Mouse (Mus musculus) hindbrain, postnatal 0 days (tissue): ENCODE data around the gene Ptbp1. TPM values are rescaled to one million over a fixed set of nuclear protein-coding genes. Genes with fewer than 3 reads are reported as not detected.
A peak's percentile ranks its signal among the peaks of the same experiment; 100 is the strongest.

ENCODE experiments used
- ATAC-seq: fragments of 200-750 bp; cut with Nextera tagmentation; 2 replicates; pipeline ENCODE4 v1.8.0; 2017; ENCODE audit warnings: mild to moderate bottlenecking, moderate TSS enrichment, moderate library complexity
- DNase-seq: peaks from one replicate; pipeline ENCODE4 v3.0.0-alpha.2; 2015; ENCODE audit warnings: low spot score
- H3K27ac ChIP-seq: fragments of 300-500 bp; sonication (generic); 2 replicates; pipeline ENCODE4 v1.5.1; 2014; ENCODE audit warnings: mild to moderate bottlenecking
- H3K27me3 ChIP-seq: fragments of 300-500 bp; sonication (generic); 2 replicates; pipeline ENCODE4 v1.6.1; 2014; ENCODE audit warnings: low read length, mixed read lengths; ENCODE audit not compliant: insufficient read depth
- H3K36me3 ChIP-seq: fragments of 300-500 bp; sonication (generic); 2 replicates; pipeline ENCODE4 v1.6.1; 2014; ENCODE audit warnings: low read length, mixed read lengths; ENCODE audit not compliant: insufficient read depth
- H3K4me1 ChIP-seq: fragments of 300-500 bp; sonication (generic); 2 replicates; pipeline ENCODE4 v1.6.1; 2014; ENCODE audit warnings: antibody characterized with exemption, low read length, mixed read lengths; ENCODE audit not compliant: insufficient read depth
- H3K4me2 ChIP-seq: fragments of 300-500 bp; sonication (generic); 2 replicates; pipeline ENCODE4 v1.6.1; 2014; ENCODE audit warnings: low read depth, mild to moderate bottlenecking, low read length, moderate library complexity, mixed read lengths
- H3K4me3 ChIP-seq: fragments of 300-500 bp; sonication (generic); 2 replicates; pipeline ENCODE4 v1.5.1; 2014; ENCODE audit warnings: low read length
- H3K9ac ChIP-seq: fragments of 300-500 bp; sonication (generic); replicated peaks from 2 replicates; pipeline ENCODE4 v1.6.1; 2014; ENCODE audit warnings: mild to moderate bottlenecking, low read length, moderate library complexity, mixed read lengths
- H3K9me3 ChIP-seq: fragments of 300-500 bp; sonication (generic); 2 replicates; pipeline ENCODE4 v1.6.1; 2016; ENCODE audit warnings: low read length, mixed read lengths
- CTCF ChIP-seq: IDR thresholded peaks from 2 replicates; pipeline ENCODE4 v1.5.1; 2016; ENCODE audit warnings: antibody characterized with exemption, control low read depth, low read depth
- WGBS: fragments of 180-500 bp; shearing (Covaris S2); extraction: QIAGEN DNeasy Blood & Tissue Kit; methylation state at CpG from one replicate; pipeline ENCODE4 v1.1.7; 2014; 5-methylcytosine and 5-hydroxymethylcytosine counted together
- polyA plus RNA-seq: library from polyadenylated mRNA; unstranded; fragments of >200 nt; fragmentation: Nextera tagmentation; extraction: Ambion mirVana; gene quantifications from 2 replicates; pipeline ENCODE4 v1.2.1, GENCODE M21; 2015
- total RNA-seq: library from RNA; depleted of rRNA; stranded (reverse); fragments of >200 nt; gene quantifications from 2 replicates; pipeline ENCODE4 v1.2.3, GENCODE M21; 2014

The Ptbp1 gene
- total and polyA plus RNA-seq, 2 experiments from 2014 or later, result 65.5 to 173 TPM

- no peak for ATAC-seq
These were observed 12.4 kb downstream of the Ptbp1 start for GRCm38 (mm10) chr10:79866601-79867000.

GRCm38 (mm10) chr10:79871845-79872244 lies 17.6 kb downstream of the Ptbp1 start:
- Histone ChIP-seq H3K27me3 (no peaks in the 10 kb centered on the region), H3K9ac (no peak overlapping the region), H3K4me3 (no peak overlapping the region; the same call in 1 of the 2 replicates), H3K4me2 (peak overlapping the region; percentile 85), H3K36me3 (0 out of 2 replicates have a peak, but pooled peaks cover 4% of the 10 kb centered on the region), H3K27ac (no peak overlapping the region), H3K4me1 (peaks cover 6% of the 10 kb centered on the region; the same call in 1 of the 2 replicates), H3K9me3 (no peaks in the 10 kb centered on the region)
- DNase-seq, result no peak
- no peak for ATAC-seq
- WGBS, result 75% methylated on average over 8 of the region's 8 CpGs
- TF ChIP-seq CTCF, result no peak

More at GRCm38 (mm10) chr10:79866601-79867000, 12.4 kb downstream of the Ptbp1 start:
- Histone ChIP-seq H3K4me1 (no peaks in the 10 kb centered on the region), H3K9me3 (no peaks in the 10 kb centered on the region), H3K27ac (no peak overlapping the region), H3K4me2 (no peak overlapping the region), H3K9ac (no peak overlapping the region), H3K27me3 (no peaks in the 10 kb centered on the region), H3K4me3 (no peak overlapping the region), H3K36me3 (peaks cover 41% of the 10 kb centered on the region)
- DNase-seq, result no peak
- TF ChIP-seq CTCF, result no peak
- 75% methylated on average over 11 of the region's 11 CpGs for WGBS

DNA sequence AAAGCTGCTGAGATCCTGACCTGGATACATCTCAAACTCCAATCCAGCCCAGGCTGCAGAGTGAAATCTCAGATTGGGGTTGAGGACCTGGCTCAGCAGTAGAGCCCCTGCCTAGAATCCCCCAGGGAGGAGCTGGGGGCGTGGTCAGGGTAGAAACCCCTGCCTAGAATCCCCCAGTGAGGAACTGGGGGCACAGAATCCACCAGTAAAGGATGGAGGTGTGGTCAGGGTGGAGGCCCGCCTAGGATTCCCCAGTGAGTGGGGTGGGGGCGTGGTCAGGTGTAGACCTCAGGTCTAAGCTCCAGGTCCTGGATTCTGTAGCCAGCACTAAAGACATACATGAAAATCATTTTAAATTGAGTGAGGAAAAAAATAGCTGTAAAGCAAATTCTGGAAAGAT lies 18.6 kb downstream of the Ptbp1 start:
- peaks cover 6% of the 10 kb centered on the region; the same call in 1 of the 2 replicates for H3K4me1 ChIP-seq
- TF ChIP-seq CTCF, result no peak

GRCm38 (mm10) chr10:79873313-79873712 lies 19.1 kb downstream of the Ptbp1 start:
- Histone ChIP-seq H3K4me2 (peak overlapping the region; percentile 85), H3K27ac (peak overlapping the region; percentile 94), H3K9ac (peak overlapping the region; percentile 87), H3K36me3 (0 out of 2 replicates have a peak, but pooled peaks cover 4% of the 10 kb centered on the region), H3K4me1 (peaks cover 6% of the 10 kb centered on the region; the same call in 1 of the 2 replicates), H3K9me3 (no peaks in the 10 kb centered on the region), H3K27me3 (no peaks in the 10 kb centered on the region), H3K4me3 (peak overlapping the region; percentile 59)
- ATAC-seq (0 out of 2 replicates have a peak, but pooled peaks have one; percentile 14), DNase-seq (peak; percentile 50)
- WGBS, result 2% methylated on average over 6 of the region's 6 CpGs
- TF ChIP-seq CTCF, result no peak

More for the DNA sequence above, 18.6 kb downstream of the Ptbp1 start:
- ATAC-seq (no peak), DNase-seq (no peak)
- Histone ChIP-seq H3K27me3 (no peaks in the 10 kb centered on the region), H3K9ac (peak overlapping the region; percentile 87), H3K4me3 (peak overlapping the region; percentile 59), H3K36me3 (0 out of 2 replicates have a peak, but pooled peaks cover 4% of the 10 kb centered on the region), H3K27ac (peak overlapping the region; percentile 94), H3K4me2 (peak overlapping the region; percentile 85), H3K9me3 (no peaks in the 10 kb centered on the region)
- 37% methylated on average over 3 of the region's 3 CpGs for WGBS

GRCm38 (mm10) chr10:79873715-79874289 lies 19.6 kb downstream of the Ptbp1 start:
- TF ChIP-seq CTCF, result no peak

DNA sequence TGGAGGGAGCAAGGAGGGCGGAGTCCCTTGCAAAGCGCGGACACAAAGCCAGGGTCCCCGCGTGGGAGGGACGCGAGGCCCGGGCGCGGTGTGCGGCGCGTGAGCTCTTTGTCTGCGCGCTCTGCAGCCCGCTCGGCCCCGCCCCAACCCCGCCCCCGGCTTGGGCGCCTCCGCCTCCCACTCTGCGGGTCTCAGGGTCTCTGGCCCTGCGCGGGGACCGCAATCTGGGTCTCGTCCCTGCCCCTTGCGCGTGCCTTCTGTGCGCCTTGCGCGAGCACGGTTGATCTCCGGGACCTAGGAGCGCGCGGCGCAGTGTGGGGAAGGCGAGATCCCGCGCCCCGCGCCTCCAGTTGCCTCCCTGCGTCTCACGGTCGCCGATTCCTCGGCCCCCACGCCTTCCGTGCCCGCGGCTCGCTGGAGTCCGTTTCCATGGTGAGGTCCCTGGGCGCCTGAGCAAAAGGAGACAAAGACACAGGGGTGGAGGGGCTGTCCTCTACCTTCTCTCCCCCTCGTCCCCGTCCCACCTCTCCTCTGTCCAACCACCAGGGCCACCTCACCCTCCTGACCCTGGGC lies 20.1 kb downstream of the Ptbp1 start, which contains the start of the genes Prtn3 and Plppr3:
Gene Prtn3, plus strand, starts transcription at position 187 of the 573 bp plus-strand sequence.
Gene Plppr3, minus strand, starts transcription at position 345 of the 573 bp plus-strand sequence.
- Histone ChIP-seq H3K36me3 (0 out of 2 replicates have a peak, but pooled peaks cover 1% of the 10 kb centered on the region), H3K4me3 (peak within 1 kb of the TSS; percentile 59), H3K27ac (peak within 1 kb of the TSS; percentile 94), H3K4me1 (peaks cover 6% of the 10 kb centered on the region; the same call in 1 of the 2 replicates), H3K9ac (peak within 1 kb of the TSS; percentile 87), H3K9me3 (no peaks in the 10 kb centered on the region), H3K4me2 (peak within 1 kb of the TSS; percentile 85), H3K27me3 (no peaks in the 10 kb centered on the region)
- under 1% methylated on average over 41 of the region's 57 CpGs for WGBS
- ATAC-seq (peak; percentile 88), DNase-seq (peak; percentile 93)
- no peak for TF ChIP-seq CTCF

More at GRCm38 (mm10) chr10:79873715-79874289, 19.6 kb downstream of the Ptbp1 start:
- peak overlapping the region; percentile 85 for H3K4me2 ChIP-seq
- H3K4me1 ChIP-seq, result peaks cover 6% of the 10 kb centered on the region; the same call in 1 of the 2 replicates
- peak; percentile 32 for DNase-seq
- ATAC-seq, result no peak; the same call in 1 of the 2 replicates
- peak overlapping the region; percentile 94 for H3K27ac ChIP-seq
- H3K9me3 ChIP-seq, result no peaks in the 10 kb centered on the region
- WGBS, result under 1% methylated on average over 24 of the region's 26 CpGs
- H3K27me3 ChIP-seq, result no peaks in the 10 kb centered on the region
- H3K9ac ChIP-seq, result peak overlapping the region; percentile 87
- H3K36me3 ChIP-seq, result 0 out of 2 replicates have a peak, but pooled peaks cover 4% of the 10 kb centered on the region
- H3K4me3 ChIP-seq, result peak overlapping the region; percentile 59
